Mouse (Mus musculus) intestine, embryonic 16.5 days (tissue): Measurements from ENCODE around the gene Olfr51. TPM values are rescaled to one million over a fixed set of nuclear protein-coding genes. Genes with fewer than 3 reads are reported as not detected.
"Not testable (repeated sequence)": the region's sequence is repeated elsewhere in the genome, so short reads cannot be mapped to it uniquely, and the experiment has no call there.

Source experiments
- ATAC-seq: fragments of 200-750 bp; cut with Nextera tagmentation; 2 replicates; pipeline ENCODE4 v1.8.0; 2017; ENCODE audit warnings: moderate TSS enrichment, moderate library complexity
- H3K27ac ChIP-seq: fragments of 300-500 bp; sonication (generic); 2 replicates; pipeline ENCODE4 v1.5.1; 2014; ENCODE audit warnings: mild to moderate bottlenecking, low read length
- H3K27me3 ChIP-seq: fragments of 300-500 bp; sonication (generic); replicated peaks from 2 replicates; pipeline ENCODE4 v1.6.1; 2014; ENCODE audit warnings: low read length, control low read depth, mixed read lengths; ENCODE audit not compliant: control insufficient read depth, insufficient read depth
- H3K36me3 ChIP-seq: fragments of 300-500 bp; sonication (generic); 2 replicates; pipeline ENCODE4 v1.6.1; 2014; ENCODE audit warnings: low read length, control low read depth; ENCODE audit not compliant: control insufficient read depth, insufficient read depth
- H3K4me1 ChIP-seq: fragments of 300-500 bp; sonication (generic); 2 replicates; pipeline ENCODE4 v1.6.1; 2014; ENCODE audit warnings: low read length, control low read depth, mixed read lengths; ENCODE audit not compliant: control insufficient read depth, insufficient read depth
- H3K4me2 ChIP-seq: fragments of 300-500 bp; sonication (generic); 2 replicates; pipeline ENCODE4 v1.6.1; 2014; ENCODE audit warnings: low read depth, low read length, control low read depth
- H3K4me3 ChIP-seq: fragments of 300-500 bp; sonication (generic); 2 replicates; pipeline ENCODE4 v1.5.1; 2014; ENCODE audit warnings: mild to moderate bottlenecking, low read length
- H3K9ac ChIP-seq: fragments of 300-500 bp; sonication (generic); 2 replicates; pipeline ENCODE4 v1.6.1; 2014; ENCODE audit warnings: low read depth, low read length
- H3K9me3 ChIP-seq: fragments of 300-500 bp; sonication (generic); 2 replicates; pipeline ENCODE4 v1.6.1; 2016; ENCODE audit warnings: low read length, control low read depth; ENCODE audit not compliant: control insufficient read depth
- WGBS: fragments of 180-500 bp; shearing (Covaris S2); extraction: QIAGEN DNeasy Blood & Tissue Kit; methylation state at CpG from one replicate; pipeline ENCODE4 v1.1.7; 2014; 5-methylcytosine and 5-hydroxymethylcytosine counted together
- polyA plus RNA-seq: library from polyadenylated mRNA; unstranded; fragments of >200 nt; fragmentation: Nextera tagmentation; extraction: Ambion mirVana; gene quantifications from 2 replicates; pipeline ENCODE4 v1.2.1, GENCODE M21; 2015

The Olfr51 gene
- polyA plus RNA-seq = not detected in 2 replicates

- Histone ChIP-seq H3K4me2 (no peak within 1 kb of the TSS), H3K27me3 (no peaks in the 10 kb centered on the region), H3K9ac (no peak within 1 kb of the TSS), H3K36me3 (no peaks in the 10 kb centered on the region), H3K9me3 (no peaks in the 10 kb centered on the region), H3K4me3 (no peak within 1 kb of the TSS), H3K27ac (no peak within 1 kb of the TSS), H3K4me1 (no peaks in the 10 kb centered on the region)
- no peak for ATAC-seq
- WGBS = 71% methylated on average over 5 of the region's 5 CpGs
These were observed at the start of gene Olfr51 for GRCm38 (mm10) chr11:51003296-51003695. Gene Olfr51 (plus strand): TSS chr11:51003596.

- H3K36me3 ChIP-seq = no peaks in the 10 kb centered on the region
- H3K27ac ChIP-seq = no peak within 1 kb of the TSS
- H3K27me3 ChIP-seq = no peaks in the 10 kb centered on the region
- 66% methylated on average over 6 of the region's 6 CpGs for WGBS
- H3K9ac ChIP-seq = no peak within 1 kb of the TSS
- H3K9me3 ChIP-seq = no peaks in the 10 kb centered on the region
- no peak within 1 kb of the TSS for H3K4me3 ChIP-seq
- ATAC-seq = no peak
- no peaks in the 10 kb centered on the region for H3K4me1 ChIP-seq
- H3K4me2 ChIP-seq = no peak within 1 kb of the TSS
These were observed 49.7 kb upstream of the Olfr51 start, which contains the start of gene Prop1 for GRCm38 (mm10) chr11:50953665-50954064. Gene Prop1 (minus strand): TSS chr11:50953765.

GRCm38 (mm10) chr11:50964886-50965285 lies 38.5 kb upstream of the Olfr51 start:
- 82% methylated on average over 2 of the region's 2 CpGs for WGBS
- Histone ChIP-seq H3K27me3 (no peaks in the 10 kb centered on the region), H3K36me3 (no peaks in the 10 kb centered on the region), H3K9me3 (no peaks in the 10 kb centered on the region), H3K27ac (no peak overlapping the region), H3K4me1 (no peaks in the 10 kb centered on the region), H3K4me2 (no peak overlapping the region), H3K9ac (no peak overlapping the region), H3K4me3 (no peak overlapping the region)
- ATAC-seq = no peak

- ATAC-seq = no peak
- Histone ChIP-seq H3K27ac (no peak within 1 kb of the TSS), H3K36me3 (no peaks in the 10 kb centered on the region), H3K9me3 (no peaks in the 10 kb centered on the region), H3K4me1 (no peaks in the 10 kb centered on the region), H3K4me3 (no peak within 1 kb of the TSS), H3K27me3 (no peaks in the 10 kb centered on the region), H3K9ac (no peak within 1 kb of the TSS), H3K4me2 (no peak within 1 kb of the TSS)
- 86% methylated on average over 11 of the region's 11 CpGs for whole genome bisulfite sequencing
These were observed 37.2 kb upstream of the Olfr51 start, which contains the start of gene Olfr1378 for GRCm38 (mm10) chr11:50966230-50966629. Gene Olfr1378 (plus strand): TSS chr11:50966530.

GRCm38 (mm10) chr11:50977216-50977615 lies 26.2 kb upstream of the Olfr51 start:
- Histone ChIP-seq H3K27ac (no peak overlapping the region), H3K36me3 (no peaks in the 10 kb centered on the region), H3K9ac (no peak overlapping the region), H3K4me3 (no peak overlapping the region), H3K9me3 (no peaks in the 10 kb centered on the region), H3K27me3 (no peaks in the 10 kb centered on the region), H3K4me1 (no peaks in the 10 kb centered on the region), H3K4me2 (no peak overlapping the region)
- ATAC-seq = no peak
- 65% methylated on average over 4 of the region's 4 CpGs for WGBS

- no peak for ATAC-seq
- no peak within 1 kb of the TSS for H3K4me2 ChIP-seq
- no peak within 1 kb of the TSS for H3K27ac ChIP-seq
- no peaks in the 10 kb centered on the region for H3K9me3 ChIP-seq
- no peak within 1 kb of the TSS for H3K9ac ChIP-seq
- H3K4me1 ChIP-seq = no peaks in the 10 kb centered on the region
- H3K36me3 ChIP-seq = no peaks in the 10 kb centered on the region
- H3K27me3 ChIP-seq = no peaks in the 10 kb centered on the region
- H3K4me3 ChIP-seq = no peak within 1 kb of the TSS
- WGBS = 72% methylated on average over 5 of the region's 5 CpGs
These were observed 21.7 kb upstream of the Olfr51 start, which contains the start of gene Olfr1377 for GRCm38 (mm10) chr11:50981667-50982066. Gene Olfr1377 (plus strand): TSS chr11:50981967.

- ATAC-seq = no peak
These were observed 8.4 kb downstream of the Olfr51 start for GRCm38 (mm10) chr11:51011821-51012220.

GRCm38 (mm10) chr11:51013936-51014335 lies 10.5 kb downstream of the Olfr51 start, which contains the start of gene Olfr54:
Gene Olfr54 (plus strand): TSS chr11:51014236.
- Histone ChIP-seq H3K9ac (no peak within 1 kb of the TSS), H3K27ac (no peak within 1 kb of the TSS), H3K27me3 (no peaks in the 10 kb centered on the region), H3K36me3 (no peaks in the 10 kb centered on the region), H3K9me3 (no peaks in the 10 kb centered on the region), H3K4me3 (no peak within 1 kb of the TSS), H3K4me1 (no peaks in the 10 kb centered on the region), H3K4me2 (no peak within 1 kb of the TSS)
- no peak for ATAC-seq
- WGBS = 81% methylated on average over 1 of the region's 1 CpGs

More at GRCm38 (mm10) chr11:51011821-51012220, 8.4 kb downstream of the Olfr51 start:
- no peaks in the 10 kb centered on the region for H3K9me3 ChIP-seq
- no peak overlapping the region for H3K4me2 ChIP-seq
- H3K4me3 ChIP-seq = no peak overlapping the region
- 57% methylated on average over 5 of the region's 5 CpGs for WGBS
- no peaks in the 10 kb centered on the region for H3K27me3 ChIP-seq
- no peaks in the 10 kb centered on the region for H3K4me1 ChIP-seq
- H3K27ac ChIP-seq = no peak overlapping the region
- H3K9ac ChIP-seq = no peak overlapping the region
- H3K36me3 ChIP-seq = no peaks in the 10 kb centered on the region

GRCm38 (mm10) chr11:51016341-51016740 lies 12.9 kb downstream of the Olfr51 start:
- no peak overlapping the region for H3K4me2 ChIP-seq
- ATAC-seq = no peak
- H3K4me3 ChIP-seq = no peak overlapping the region
- no peak overlapping the region for H3K27ac ChIP-seq
- H3K9ac ChIP-seq = no peak overlapping the region
- no peaks in the 10 kb centered on the region for H3K4me1 ChIP-seq
- no peaks in the 10 kb centered on the region for H3K9me3 ChIP-seq
- H3K36me3 ChIP-seq = no peaks in the 10 kb centered on the region
- 50% methylated on average over 2 of the region's 2 CpGs for WGBS
- no peaks in the 10 kb centered on the region for H3K27me3 ChIP-seq

- ATAC-seq = not testable (repeated sequence)
- 78% methylated on average over 9 of the region's 11 CpGs for WGBS
These were observed 23.4 kb downstream of the Olfr51 start for GRCm38 (mm10) chr11:51026811-51027210.

More at GRCm38 (mm10) chr11:51026811-51027210, 23.4 kb downstream of the Olfr51 start:
- not testable (repeated sequence) for H3K4me3 ChIP-seq, H3K27me3 ChIP-seq, H3K4me2 ChIP-seq, H3K4me1 ChIP-seq, H3K9me3 ChIP-seq, H3K27ac ChIP-seq, H3K9ac ChIP-seq, H3K36me3 ChIP-seq
